Mouse (Mus musculus) heart, adult 2 months (tissue): Measurements from ENCODE around the gene Erf.

Source experiments
- CTCF ChIP-seq: fragments of 200-600 bp; IDR thresholded peaks from 2 replicates; pipeline ENCODE4 v1.8.1; 2022; ENCODE audit warnings: antibody characterized with exemption, mild to moderate bottlenecking, moderate library complexity
- POLR2A ChIP-seq: fragments of 200-500 bp; IDR thresholded peaks from 2 replicates; pipeline ENCODE4 v1.6.1; 2011; ENCODE audit warnings: mild to moderate bottlenecking, low read depth, low read length, control low read depth; ENCODE audit not compliant: insufficient read depth

DNA sequence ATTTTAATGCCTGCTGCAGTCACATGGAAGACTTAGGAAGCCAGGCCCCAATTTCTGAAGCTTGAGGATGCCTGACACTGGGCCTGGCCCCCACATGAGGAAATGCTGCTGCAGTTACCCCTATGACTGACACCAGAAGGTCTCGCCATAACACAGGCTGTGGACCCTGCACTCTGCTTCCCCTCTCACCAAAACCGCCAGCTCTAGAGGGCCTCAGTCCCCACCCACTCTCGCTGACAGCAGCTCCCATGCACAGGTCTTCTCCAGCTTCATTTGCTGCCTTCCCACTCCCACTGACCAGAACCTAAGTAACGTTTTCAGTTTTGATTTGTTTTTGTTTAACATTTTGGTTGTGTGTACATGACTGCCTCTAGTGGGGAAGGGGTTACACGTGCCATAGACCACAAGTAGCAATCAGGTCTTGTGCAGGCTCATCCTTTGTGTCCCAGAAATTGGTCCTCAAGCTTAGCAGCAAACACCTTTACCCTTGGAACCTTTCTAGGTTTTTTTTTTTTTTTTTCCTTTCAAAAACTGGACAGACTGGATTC lies 18.4 kb downstream of the Erf start:
- no peak for TF ChIP-seq POLR2A
- no peak for TF ChIP-seq CTCF
